Mouse (Mus musculus) brain, embryonic 14.5 days (tissue): Measurements from ENCODE around the gene Olfr67.
"Not testable (repeated sequence)": the region's sequence is repeated elsewhere in the genome, so short reads cannot be mapped to it uniquely, and the experiment has no call there.

Source experiments
- CTCF ChIP-seq: fragments of 200-500 bp; IDR thresholded peaks from 2 replicates; pipeline ENCODE4 v1.5.1; 2012; ENCODE audit warnings: inconsistent platforms, mild to moderate bottlenecking, moderate library complexity, borderline replicate concordance; ENCODE audit not compliant: insufficient read depth, insufficient read length; ENCODE audit errors: extremely low read depth
- POLR2A ChIP-seq: fragments of 200-500 bp; IDR thresholded peaks from 2 replicates; pipeline ENCODE4 v1.6.1; 2012; ENCODE audit warnings: mild to moderate bottlenecking, inconsistent platforms, borderline replicate concordance; ENCODE audit not compliant: poor library complexity, insufficient read depth, insufficient read length, severe bottlenecking; ENCODE audit errors: extremely low read depth

- TF ChIP-seq CTCF, POLR2A: not testable (repeated sequence)
These were observed 35.5 kb upstream of the Olfr67 start for GRCm38 (mm10) chr7:103827139-103827538.
